In genomic region chr10:81358209-81358608, GRCm38 (mm10) we compare ENCODE assay signal across 9 mouse cellular contexts. TPM values are rescaled to one million over a fixed set of nuclear protein-coding genes. Genes with fewer than 3 reads are reported as not detected.
DNase-seq lines count a peak whose midpoint lies in the region; ATAC-seq lines count a peak whose summit lies in the region.
"Had no signal": no experiment of that assay in that cellular context is flagged by ENCODE, and none has a peak within 500 bp of the region (broad histone marks: within the 10 kb centered on the region; RNA-seq: fewer than 3 reads in every experiment).

No protein-coding gene starts in this region.

- peak overlapping the region; percentile 93 for H3K4me2 ChIP-seq in heart, embryonic 12.5 days
- peak overlapping the region; percentile 99 for H3K4me2 ChIP-seq in hindbrain, embryonic 12.5 days (replicated peaks)
- peak overlapping the region; percentile 96 for H3K4me2 ChIP-seq in midbrain, embryonic 11.5 days

- H3K27me3 ChIP-seq in heart, embryonic 12.5 days (replicated peaks): peaks cover 5% of the 10 kb centered on the region; the same call in 1 of the 2 replicates
- peaks cover 34% of the 10 kb centered on the region for H3K27me3 ChIP-seq in hindbrain, embryonic 12.5 days
- peaks cover 4% of the 10 kb centered on the region; the same call in 1 of the 2 replicates for H3K27me3 ChIP-seq in midbrain, embryonic 11.5 days (ENCODE audit: control insufficient read depth, insufficient read depth, low read length)

- DNase-seq in heart, adult 18-20 months: no peak
- peak; percentile 88 for DNase-seq in Muller cell, postnatal 12 days (ENCODE audit: inconsistent ontology term)
- DNase-seq in midbrain, embryonic 11.5 days (ENCODE audit: low spot score, missing footprints): no peak
- no peak for DNase-seq in embryo, embryonic 10 days (ENCODE audit: low spot score)
- no peak for DNase-seq in gastrocnemius, adult 8-10 months (ENCODE audit: low spot score in 2 of 2)
- no peak for DNase-seq in kidney, postnatal 14 days
- DNase-seq: thymus, postnatal 25 days had no signal

- peaks cover 59% of the 10 kb centered on the region for H3K4me1 ChIP-seq in heart, embryonic 12.5 days (replicated peaks)
- H3K4me1 ChIP-seq in hindbrain, embryonic 12.5 days: peaks cover 37% of the 10 kb centered on the region
- peaks cover 28% of the 10 kb centered on the region for H3K4me1 ChIP-seq in midbrain, embryonic 11.5 days (ENCODE audit: control insufficient read depth, insufficient read depth, low read length)

- peaks cover 19% of the 10 kb centered on the region; the same call in 1 of the 2 replicates for H3K36me3 ChIP-seq in heart, embryonic 12.5 days
- H3K36me3 ChIP-seq in hindbrain, embryonic 12.5 days: no peaks in the 10 kb centered on the region
- no peaks in the 10 kb centered on the region for H3K36me3 ChIP-seq in midbrain, embryonic 11.5 days (ENCODE audit: control insufficient read depth, insufficient read depth, low read length)

- ATAC-seq in heart, embryonic 12.5 days (ENCODE audit: insufficient number of reproducible peaks, low FRiP score): no peak
- ATAC-seq in hindbrain, embryonic 12.5 days (ENCODE audit: low FRiP score): no peak
- ATAC-seq in midbrain, embryonic 11.5 days (ENCODE audit: low FRiP score): no peak

- H3K27ac ChIP-seq in heart, embryonic 12.5 days (ENCODE audit: poor library complexity, severe bottlenecking): peak overlapping the region; percentile 35; the same call in 1 of the 2 replicates
- H3K27ac ChIP-seq in hindbrain, embryonic 12.5 days: no peak overlapping the region
- no peak overlapping the region for H3K27ac ChIP-seq in midbrain, embryonic 11.5 days (ENCODE audit: low read depth, low read length)

- H3K9me3 ChIP-seq in heart, embryonic 12.5 days (replicated peaks): no peaks in the 10 kb centered on the region
- no peaks in the 10 kb centered on the region for H3K9me3 ChIP-seq in hindbrain, embryonic 12.5 days (replicated peaks)
- H3K9me3 ChIP-seq in midbrain, embryonic 11.5 days (ENCODE audit: control insufficient read depth, low read length): no peaks in the 10 kb centered on the region

- WGBS in heart, embryonic 12.5 days: 19% methylated on average over 4 of the region's 4 CpGs
- 27% methylated on average over 4 of the region's 4 CpGs for WGBS in hindbrain, embryonic 12.5 days
- WGBS in midbrain, embryonic 11.5 days: 25% methylated on average over 4 of the region's 4 CpGs

- peak overlapping the region; percentile 81 for H3K4me3 ChIP-seq in heart, embryonic 12.5 days
- H3K4me3 ChIP-seq in hindbrain, embryonic 12.5 days: peak overlapping the region; percentile 77
- peak overlapping the region; percentile 65 for H3K4me3 ChIP-seq in midbrain, embryonic 11.5 days (ENCODE audit: low read depth, low read length)

- H3K9ac ChIP-seq in heart, embryonic 12.5 days: peak overlapping the region; percentile 85
- H3K9ac ChIP-seq in hindbrain, embryonic 12.5 days: peak overlapping the region; percentile 84
- H3K9ac ChIP-seq in midbrain, embryonic 11.5 days (ENCODE audit: low read length): peak overlapping the region; percentile 78; the same call in 1 of the 2 replicates

RNA-seq across cellular contexts. Expression of gene Mfsd12, which starts 0.9 kb away (rescaled TPM):
- polyA plus RNA-seq in heart, embryonic 12.5 days (2016; fragmentation: Nextera tagmentation; extraction: Ambion mirVana): 13.0 and 13.4 TPM in 2 replicates
- total RNA-seq in heart, adult 18-20 months (2021): 10 to 100 TPM; 11.0 to 12.7 TPM
- polyA plus RNA-seq in hindbrain, embryonic 12.5 days (2016; fragmentation: Nextera tagmentation; extraction: Ambion mirVana): 11.4 and 12.9 TPM in 2 replicates
- polyA plus RNA-seq in midbrain, embryonic 11.5 days (2014; fragmentation: Nextera tagmentation; extraction: Ambion mirVana): 2.8 and 4.4 TPM in 2 replicates
- 1 to 10 TPM; 1.7 to 3.1 (median 2.1) TPM for total RNA-seq in gastrocnemius, adult 8-10 months (2022)

RNA-seq across cellular contexts. Expression of gene 4930404N11Rik, which starts 7.4 kb away (rescaled TPM):
- polyA plus RNA-seq in heart, embryonic 12.5 days (2016; fragmentation: Nextera tagmentation; extraction: Ambion mirVana): 0.82 and 0.91 TPM in 2 replicates
- under 1 TPM; 0.45 to 0.51 TPM for total RNA-seq in heart, adult 18-20 months (2021)
- polyA plus RNA-seq in hindbrain, embryonic 12.5 days (2016; fragmentation: Nextera tagmentation; extraction: Ambion mirVana): 0.52 and 0.88 TPM in 2 replicates
- 0.12 TPM in 1 of 2 replicates, not detected in the other for polyA plus RNA-seq in midbrain, embryonic 11.5 days (2014; fragmentation: Nextera tagmentation; extraction: Ambion mirVana)
- under 1 TPM; 0.22 to 0.68 (median 0.60) TPM for total RNA-seq in gastrocnemius, adult 8-10 months (2022)

RNA-seq across cellular contexts. Expression of gene Hmg20b, which starts 7.9 kb away (rescaled TPM):
- 107 and 109 TPM in 2 replicates for polyA plus RNA-seq in heart, embryonic 12.5 days (2016; fragmentation: Nextera tagmentation; extraction: Ambion mirVana)
- total RNA-seq in heart, adult 18-20 months (2021): 10 to 100 TPM; 57.1 to 62.2 TPM
- polyA plus RNA-seq in hindbrain, embryonic 12.5 days (2016; fragmentation: Nextera tagmentation; extraction: Ambion mirVana): 92.0 and 93.4 TPM in 2 replicates
- 89.1 and 97.7 TPM in 2 replicates for polyA plus RNA-seq in midbrain, embryonic 11.5 days (2014; fragmentation: Nextera tagmentation; extraction: Ambion mirVana)
- 10 to 100 TPM; 16.9 to 22.8 (median 21.1) TPM for total RNA-seq in gastrocnemius, adult 8-10 months (2022)

RNA-seq across cellular contexts. Expression of gene Gipc3, which starts 15.1 kb away (rescaled TPM):
- not detected in 2 replicates for polyA plus RNA-seq in heart, embryonic 12.5 days (2016; fragmentation: Nextera tagmentation; extraction: Ambion mirVana)
- 1 to 10 TPM; 3.4 to 4.7 TPM for total RNA-seq in heart, adult 18-20 months (2021)
- polyA plus RNA-seq in hindbrain, embryonic 12.5 days (2016; fragmentation: Nextera tagmentation; extraction: Ambion mirVana): not detected in 2 replicates
- polyA plus RNA-seq in midbrain, embryonic 11.5 days (2014; fragmentation: Nextera tagmentation; extraction: Ambion mirVana): 0.04 TPM in 1 of 2 replicates, not detected in the other
- total RNA-seq in gastrocnemius, adult 8-10 months (2022): 1 to 10 TPM in 1 of 4 experiments, under 1 TPM in 3; 0.46 to 1.2 (median 0.73) TPM

RNA-seq across cellular contexts. Expression of gene Fzr1, which starts 20.1 kb away (rescaled TPM):
- 96.4 and 99.5 TPM in 2 replicates for polyA plus RNA-seq in heart, embryonic 12.5 days (2016; fragmentation: Nextera tagmentation; extraction: Ambion mirVana)
- total RNA-seq in heart, adult 18-20 months (2021): 10 to 100 TPM; 27.6 to 35.6 TPM
- polyA plus RNA-seq in hindbrain, embryonic 12.5 days (2016; fragmentation: Nextera tagmentation; extraction: Ambion mirVana): 132 and 134 TPM in 2 replicates
- polyA plus RNA-seq in midbrain, embryonic 11.5 days (2014; fragmentation: Nextera tagmentation; extraction: Ambion mirVana): 94.3 and 104 TPM in 2 replicates
- total RNA-seq in gastrocnemius, adult 8-10 months (2022): 10 to 100 TPM; 14.8 to 18.5 (median 16.6) TPM
